Mouse (Mus musculus): ENCODE measurements around the gene Coq9. TPM values are rescaled to one million over a fixed set of nuclear protein-coding genes. Genes with fewer than 3 reads are reported as not detected.
"Not testable (repeated sequence)": the region's sequence is repeated elsewhere in the genome, so short reads cannot be mapped to it uniquely, and the experiment has no call there.

Coq9 gene
- total RNA-seq, 2 experiments from 2014 or later, result 392 to 399 TPM

GRCm38 (mm10) chr8:94820553-94820952 lies 17.6 kb upstream of the Coq9 start:
- DNase-seq (ENCODE audit: low spot score), result no peak

- no peak for DNase-seq (ENCODE audit: low spot score)
Observed at GRCm38 (mm10) chr8:94821381-94821780, 16.7 kb upstream of the Coq9 start.

GRCm38 (mm10) chr8:94822637-94823560 lies 15.2 kb upstream of the Coq9 start:
- DNase-seq (ENCODE audit: low spot score), result peak; percentile 68

GRCm38 (mm10) chr8:94825170-94825569 lies 13.0 kb upstream of the Coq9 start:
- DNase-seq (ENCODE audit: low spot score), result no peak

GRCm38 (mm10) chr8:94826210-94826609 lies 11.9 kb upstream of the Coq9 start:
- no peak for DNase-seq (ENCODE audit: low spot score)

GRCm38 (mm10) chr8:94828284-94828683 lies 9.8 kb upstream of the Coq9 start:
- DNase-seq (ENCODE audit: low spot score), result no peak

GRCm38 (mm10) chr8:94833901-94834405 lies 4.2 kb upstream of the Coq9 start:
- DNase-seq (ENCODE audit: low spot score), result not testable (repeated sequence)

GRCm38 (mm10) chr8:94835751-94836150 lies 2.4 kb upstream of the Coq9 start:
- not testable (repeated sequence) for DNase-seq (ENCODE audit: low spot score)

- no peak for DNase-seq (ENCODE audit: low spot score)
Observed at GRCm38 (mm10) chr8:94836456-94837240, 1.5 kb upstream of the Coq9 start.

- peak; percentile 88 for DNase-seq (ENCODE audit: low spot score)
Observed at GRCm38 (mm10) chr8:94838600-94838999, 479 bp downstream of the Coq9 start.

- DNase-seq (ENCODE audit: low spot score), result no peak
Observed at GRCm38 (mm10) chr8:94841183-94841582, 3.1 kb downstream of the Coq9 start.

GRCm38 (mm10) chr8:94850049-94850448 lies 11.9 kb downstream of the Coq9 start:
- peak; percentile 31 for DNase-seq (ENCODE audit: low spot score)

- not testable (repeated sequence) for DNase-seq (ENCODE audit: low spot score)
Observed at GRCm38 (mm10) chr8:94854761-94855160, 16.6 kb downstream of the Coq9 start.

GRCm38 (mm10) chr8:94857011-94857345 lies 18.9 kb downstream of the Coq9 start:
- DNase-seq (ENCODE audit: low spot score), result no peak

- DNase-seq (ENCODE audit: low spot score), result peak; percentile 87
Observed at GRCm38 (mm10) chr8:94857346-94858173, 19.4 kb downstream of the Coq9 start, which contains the start of gene Polr2c. TSS of gene Polr2c (plus strand) at chr8:94857450.

GRCm38 (mm10) chr8:94861352-94861910 lies 23.3 kb downstream of the Coq9 start:
- DNase-seq (ENCODE audit: low spot score), result peak; percentile 71

GRCm38 (mm10) chr8:94862487-94863220 lies 24.5 kb downstream of the Coq9 start:
- DNase-seq (ENCODE audit: low spot score), result no peak

GRCm38 (mm10) chr8:94863897-94864673 lies 26.0 kb downstream of the Coq9 start:
- DNase-seq (ENCODE audit: low spot score), result no peak

GRCm38 (mm10) chr8:94865292-94865691 lies 27.2 kb downstream of the Coq9 start:
- DNase-seq (ENCODE audit: low spot score), result no peak
